Mouse (Mus musculus): ENCODE measurements around the gene Stxbp4. TPM values are rescaled to one million over a fixed set of nuclear protein-coding genes. Genes with fewer than 3 reads are reported as not detected.

Stxbp4 gene
- total and polyA plus RNA-seq, 3 experiments, result 3.7 to 5.6 (median 4.6) TPM

GRCm38 (mm10) chr11:90623477-90623876, 14.4 kb downstream of the Stxbp4 start:
- peak; percentile 65 for DNase-seq (ENCODE audit: extremely low read depth)
- Histone ChIP-seq H3K9me3 (replicated peaks; ENCODE audit: low read length) (no peaks in the 10 kb centered on the region), H3K4me3 (replicated peaks in 1 of 3; ENCODE audit: low read depth in 2 of 3, low read length in 2 of 3, poor library complexity in 1 of 3) (no peak overlapping the region), H3K27me3 (replicated peaks) (no peaks in the 10 kb centered on the region), H3K27ac (ENCODE audit: insufficient read depth, low read depth) (no peak overlapping the region), H3K4me2 (ENCODE audit: insufficient read depth, low read depth, poor library complexity, severe bottlenecking) (no peak overlapping the region), H3K4me1 (ENCODE audit: control insufficient read depth in 1 of 2, insufficient read depth in 2 of 2) (peaks cover 0 to 9% of the 10 kb centered on the region in 2 experiments; a peak in 2 of 4 replicates), H3K36me3 (replicated peaks in 1 of 2; ENCODE audit: control insufficient read depth in 1 of 2, insufficient read depth in 1 of 2, low read length in 1 of 2) (peaks cover 5 to 11% of the 10 kb centered on the region in 2 experiments), H3K9ac (ENCODE audit: insufficient read depth, low read depth) (no peak overlapping the region), H3K79me2 (replicated peaks; ENCODE audit: control insufficient read depth, extremely low read depth, insufficient read depth, poor library complexity, severe bottlenecking) (no peaks in the 10 kb centered on the region)
- dilution Hi-C loops (cut with MboI; ENCODE audit: extremely low pct_ligation_motif_present, extremely low pct_unique_long_range_greater_than_20kb, low sequenced_read_pairs) (no loop called here), in situ Hi-C loops (cut with MboI; ENCODE audit: low pct_ligation_motif_present, low pct_unique_long_range_greater_than_20kb, low sequenced_read_pairs) (loop anchor here (25.0 kb wide), 1 partner anchor 636 kb away; no protein-coding TSS in a partner anchor)
- TF ChIP-seq TCF12 (IDR thresholded peaks at IDR 0.05; ENCODE audit: low read depth, low read length) (no peak), RAD21 (IDR thresholded peaks at IDR 0.05; ENCODE audit: low read depth, low read length) (peak; percentile 65), ZNF384 (IDR thresholded peaks at IDR 0.05; ENCODE audit: low read depth, low read length) (no peak), ZC3H11A (IDR thresholded peaks at IDR 0.05; ENCODE audit: low read depth, low read length) (no peak), SMC3 (IDR thresholded peaks at IDR 0.05; ENCODE audit: low read depth, low read length) (peak; percentile 69), KAT2A (IDR thresholded peaks at IDR 0.05; ENCODE audit: insufficient replicate concordance, low read length) (no peak), BHLHE40 (IDR thresholded peaks at IDR 0.05; ENCODE audit: low read depth, low read length) (no peak), CTCF (conservative IDR thresholded peaks at IDR 0.05 in 1 of 2, IDR thresholded peaks at IDR 0.05 in 1 of 2; ENCODE audit: low read depth in 2 of 2, low read length in 2 of 2) (peak; percentile 60 to 81), HCFC1 (IDR thresholded peaks at IDR 0.05; ENCODE audit: low read depth, low read length) (no peak), PAX5 (IDR thresholded peaks at IDR 0.05; ENCODE audit: low read length) (no peak)

- Histone ChIP-seq H3K36me3 (replicated peaks in 1 of 2; ENCODE audit: control insufficient read depth in 1 of 2, insufficient read depth in 1 of 2, low read length in 1 of 2) (peaks cover 5 to 17% of the 10 kb centered on the region in 2 experiments), H3K9me3 (replicated peaks; ENCODE audit: low read length) (no peaks in the 10 kb centered on the region), H3K9ac (ENCODE audit: insufficient read depth, low read depth) (no peak overlapping the region), H3K27ac (ENCODE audit: insufficient read depth, low read depth) (no peak overlapping the region), H3K4me1 (ENCODE audit: control insufficient read depth in 1 of 2, insufficient read depth in 2 of 2) (peaks cover 0 to 9% of the 10 kb centered on the region in 2 experiments; a peak in 2 of 4 replicates), H3K4me2 (ENCODE audit: insufficient read depth, low read depth, poor library complexity, severe bottlenecking) (no peak overlapping the region), H3K27me3 (replicated peaks) (no peaks in the 10 kb centered on the region), H3K4me3 (replicated peaks in 1 of 3; ENCODE audit: low read depth in 2 of 3, low read length in 2 of 3, poor library complexity in 1 of 3) (no peak overlapping the region), H3K79me2 (replicated peaks; ENCODE audit: control insufficient read depth, extremely low read depth, insufficient read depth, poor library complexity, severe bottlenecking) (no peaks in the 10 kb centered on the region)
- in situ Hi-C loops (cut with MboI; ENCODE audit: low pct_ligation_motif_present, low pct_unique_long_range_greater_than_20kb, low sequenced_read_pairs) (loop anchor here (25.0 kb wide), 1 partner anchor 635 kb away; no protein-coding TSS in a partner anchor), dilution Hi-C loops (cut with MboI; ENCODE audit: extremely low pct_ligation_motif_present, extremely low pct_unique_long_range_greater_than_20kb, low sequenced_read_pairs) (no loop called here)
- no peak for TF ChIP-seq ZNF384 (IDR thresholded peaks at IDR 0.05; ENCODE audit: low read depth, low read length)
- no peak for TF ChIP-seq ZC3H11A (IDR thresholded peaks at IDR 0.05; ENCODE audit: low read depth, low read length)
- no peak for TF ChIP-seq CTCF (conservative IDR thresholded peaks at IDR 0.05 in 1 of 2, IDR thresholded peaks at IDR 0.05 in 1 of 2; ENCODE audit: low read depth in 2 of 2, low read length in 2 of 2)
- no peak for TF ChIP-seq UBTF (IDR thresholded peaks at IDR 0.05; ENCODE audit: low read depth, low read length)
- TF ChIP-seq MAX (IDR thresholded peaks at IDR 0.05; ENCODE audit: low read length), result no peak
- TF ChIP-seq JUN (IDR thresholded peaks at IDR 0.05; ENCODE audit: insufficient read depth, low read depth, low read length), result no peak
- no peak for TF ChIP-seq BHLHE40 (IDR thresholded peaks at IDR 0.05; ENCODE audit: low read depth, low read length)
- TF ChIP-seq NELFE (IDR thresholded peaks at IDR 0.05; ENCODE audit: low read depth, low read length), result no peak
- no peak for TF ChIP-seq IRF4 (IDR thresholded peaks at IDR 0.05; ENCODE audit: low read depth, low read length)
- no peak for TF ChIP-seq ETS1 (conservative IDR thresholded peaks at IDR 0.05; ENCODE audit: low read depth, low read length)
- TF ChIP-seq MEF2A (IDR thresholded peaks at IDR 0.05; ENCODE audit: borderline replicate concordance, low read depth, low read length), result no peak
- TF ChIP-seq POLR2AphosphoS2 (IDR thresholded peaks at IDR 0.05; ENCODE audit: low read depth, low read length), result no peak
- no peak for DNase-seq (ENCODE audit: extremely low read depth)
Observed at GRCm38 (mm10) chr11:90622500-90622899, 15.4 kb downstream of the Stxbp4 start.

Measured in CH12.LX (cell line).